Mouse (Mus musculus) ES-E14 (cell line): Measurements from ENCODE around the gene Acp1.

ENCODE experiments used
- CHD2 ChIP-seq: IDR thresholded peaks from 2 replicates; pipeline ENCODE4 v1.6.1; 2014; ENCODE audit warnings: mild to moderate bottlenecking, low read depth, low read length, inconsistent platforms
- HCFC1 ChIP-seq: IDR thresholded peaks from 2 replicates; pipeline ENCODE4 v1.6.1; 2012; ENCODE audit warnings: low read length, inconsistent platforms, borderline replicate concordance; ENCODE audit not compliant: insufficient read depth
- ZNF384 ChIP-seq: IDR thresholded peaks from 2 replicates; pipeline ENCODE4 v1.6.1; 2012; ENCODE audit warnings: low read depth, low read length, inconsistent platforms

GRCm38 (mm10) chr12:30855442-30856159, 55.8 kb downstream of the Acp1 start:
- TF ChIP-seq HCFC1 (no peak), ZNF384 (no peak), CHD2 (no peak)
